Mouse (Mus musculus) olfactory bulb, adult 2 months (tissue): ENCODE data around the gene Wdr17. TPM values are rescaled to one million over a fixed set of nuclear protein-coding genes. Genes with fewer than 3 reads are reported as not detected.
"Not testable (repeated sequence)": the region's sequence is repeated elsewhere in the genome, so short reads cannot be mapped to it uniquely, and the experiment has no call there.

Experiments
- H3K27ac ChIP-seq: fragments of 200-500 bp; 2 replicates; pipeline ENCODE4 v1.5.1; 2012; ENCODE audit warnings: low read depth, low read length; ENCODE audit not compliant: insufficient read depth
- H3K4me1 ChIP-seq: fragments of 200-500 bp; 2 replicates; pipeline ENCODE4 v1.6.1; 2012; ENCODE audit warnings: low read length; ENCODE audit not compliant: control insufficient read depth, insufficient read depth
- H3K4me3 ChIP-seq: fragments of 200-500 bp; 2 replicates; pipeline ENCODE4 v1.5.1; 2012; ENCODE audit warnings: mild to moderate bottlenecking, low read depth, low read length, moderate library complexity; ENCODE audit not compliant: insufficient read depth
- CTCF ChIP-seq: fragments of 200-500 bp; IDR thresholded peaks from 2 replicates; pipeline ENCODE4 v1.5.1; 2012; ENCODE audit warnings: low read depth, mild to moderate bottlenecking, low read length, moderate library complexity; ENCODE audit not compliant: insufficient read depth
- POLR2A ChIP-seq: fragments of 200-500 bp; IDR thresholded peaks from 2 replicates; pipeline ENCODE4 v1.6.1; 2012; ENCODE audit warnings: mild to moderate bottlenecking, low read depth, low read length, moderate library complexity; ENCODE audit not compliant: insufficient read depth
- WGBS: fragments of 180-500 bp; shearing (Covaris S2); methylation state at CpG from one replicate; pipeline ENCODE4 v1.1.7; 2018; 5-methylcytosine and 5-hydroxymethylcytosine counted together
- polyA plus RNA-seq: library from polyadenylated mRNA; stranded (reverse); fragments of >200 nt; gene quantifications from 2 replicates; pipeline ENCODE4 v1.2.4, GENCODE M21; 2012; ENCODE audit warnings: low replicate concordance; ENCODE audit not compliant: missing spikeins, insufficient read depth, insufficient read length

Gene Wdr17
- polyA plus RNA-seq, 1 experiment = not detected

DNA sequence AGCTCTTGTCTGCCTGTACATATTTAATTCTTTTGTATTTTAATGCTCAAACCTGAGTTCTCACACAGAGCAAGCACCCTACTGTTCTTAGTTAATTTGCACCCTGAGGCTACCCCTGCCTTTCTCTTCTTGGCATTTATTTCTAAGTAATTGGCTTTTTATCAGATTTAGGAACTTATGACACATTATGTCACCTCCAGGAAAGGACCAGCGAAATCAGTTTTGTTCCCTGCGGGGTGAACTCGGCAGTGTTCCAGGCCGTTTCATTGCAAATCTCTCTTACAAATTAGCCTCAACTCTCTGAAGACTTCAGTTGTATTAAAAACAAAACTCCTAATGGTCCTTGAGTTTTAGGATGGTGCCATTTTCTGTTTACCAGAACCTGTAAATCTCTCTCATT lies 248.3 kb downstream of the Wdr17 start:
- TF ChIP-seq CTCF (no peak), POLR2A (no peak)
- H3K27ac ChIP-seq = no peak overlapping the region
- H3K4me1 ChIP-seq = no peaks in the 10 kb centered on the region
- WGBS = 64% methylated on average over 4 of the region's 4 CpGs
- no peak overlapping the region for H3K4me3 ChIP-seq

DNA sequence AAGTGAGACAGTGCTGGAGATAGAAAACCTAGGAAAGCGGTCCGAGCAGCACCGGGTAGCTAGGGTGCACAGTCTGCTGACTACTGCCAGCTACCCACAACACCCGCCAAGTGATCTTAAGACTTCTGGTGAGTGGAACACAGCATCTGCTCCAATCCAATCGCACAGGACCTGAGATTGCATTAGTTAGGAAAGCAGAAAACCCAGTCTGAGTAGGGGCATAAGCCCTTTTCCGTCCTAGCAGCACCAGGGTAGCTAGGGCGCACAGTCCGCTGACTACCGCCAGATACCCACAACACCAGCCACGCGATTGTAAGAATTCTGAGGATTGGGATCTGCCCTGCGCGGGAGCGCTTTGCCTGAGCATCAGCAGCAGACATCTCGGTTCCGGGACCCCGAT lies 270.3 kb downstream of the Wdr17 start:
- H3K27ac ChIP-seq, H3K4me3 ChIP-seq, H3K4me1 ChIP-seq: not testable (repeated sequence)
- WGBS = 94% methylated on average over 17 of the region's 17 CpGs

DNA sequence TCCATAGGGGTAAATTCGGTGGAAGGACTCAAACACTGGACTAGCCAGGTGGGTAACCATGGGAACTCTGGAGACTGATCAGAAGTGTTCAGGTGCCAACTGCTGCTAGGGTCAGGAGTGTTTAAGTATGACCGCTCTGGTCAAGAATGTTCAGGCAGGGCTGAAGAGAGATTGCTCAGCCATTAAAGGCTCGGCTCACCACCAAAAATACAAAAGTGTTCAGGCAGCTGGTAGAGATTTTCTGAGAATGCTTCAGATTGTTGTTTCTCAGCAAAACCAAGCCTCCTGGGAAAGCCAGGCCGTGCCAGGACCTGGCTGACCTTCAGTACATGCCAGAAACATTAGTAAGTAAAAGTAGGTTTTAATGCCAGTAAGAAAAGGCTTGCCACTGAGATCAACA lies 276.7 kb downstream of the Wdr17 start:
- Histone ChIP-seq H3K4me1 (no peaks in the 10 kb centered on the region), H3K4me3 (no peak overlapping the region), H3K27ac (no peak overlapping the region)
- TF ChIP-seq CTCF (no peak), POLR2A (no peak)
- WGBS = 48% methylated on average over 4 of the region's 4 CpGs

DNA sequence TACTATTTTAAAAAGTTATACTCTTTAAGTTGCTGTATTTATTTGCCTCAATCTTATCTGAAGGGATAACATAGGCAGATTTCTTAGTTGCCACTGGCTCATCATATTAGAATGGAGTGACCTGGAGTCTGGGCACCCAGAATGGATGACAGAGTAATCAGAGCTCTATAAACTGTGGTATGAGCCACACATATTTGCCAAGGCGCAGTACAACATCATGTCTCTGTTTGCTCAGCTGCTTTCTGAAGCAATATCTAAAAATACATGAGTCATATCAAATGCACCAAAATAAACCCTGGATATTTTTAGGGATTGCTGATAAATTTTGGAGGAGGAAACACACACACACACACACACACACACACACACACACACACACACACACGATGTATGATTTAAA lies 277.6 kb downstream of the Wdr17 start:
- WGBS = 62% methylated on average over 2 of the region's 2 CpGs

DNA sequence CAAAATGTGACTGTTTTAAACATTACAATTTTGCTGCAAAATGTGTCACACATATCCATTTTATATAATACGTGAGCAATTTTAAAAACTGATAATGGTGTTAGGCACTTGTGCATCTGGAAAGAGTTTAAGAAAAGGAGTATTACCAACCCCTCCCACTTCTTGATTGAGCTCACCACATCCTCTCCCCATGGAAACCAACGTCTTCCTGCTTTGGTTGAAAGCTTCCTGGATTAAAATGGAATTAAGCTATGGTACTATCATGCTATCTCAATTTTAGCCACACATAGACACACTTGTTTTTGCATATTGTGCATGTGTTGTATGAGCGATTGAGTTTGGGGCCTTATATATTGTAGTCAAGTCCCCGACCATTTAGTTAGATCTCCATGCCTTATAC lies 283.5 kb downstream of the Wdr17 start:
- H3K4me3 ChIP-seq = no peak overlapping the region
- 82% methylated on average over 4 of the region's 4 CpGs for WGBS
- H3K27ac ChIP-seq = no peak overlapping the region
- peaks cover 5% of the 10 kb centered on the region for H3K4me1 ChIP-seq
- TF ChIP-seq CTCF = no peak
- TF ChIP-seq POLR2A = no peak

More for the DNA sequence above, 277.6 kb downstream of the Wdr17 start:
- H3K4me3 ChIP-seq = no peak overlapping the region
- TF ChIP-seq POLR2A = no peak
- no peak for TF ChIP-seq CTCF
- no peak overlapping the region for H3K27ac ChIP-seq
- H3K4me1 ChIP-seq = no peaks in the 10 kb centered on the region

DNA sequence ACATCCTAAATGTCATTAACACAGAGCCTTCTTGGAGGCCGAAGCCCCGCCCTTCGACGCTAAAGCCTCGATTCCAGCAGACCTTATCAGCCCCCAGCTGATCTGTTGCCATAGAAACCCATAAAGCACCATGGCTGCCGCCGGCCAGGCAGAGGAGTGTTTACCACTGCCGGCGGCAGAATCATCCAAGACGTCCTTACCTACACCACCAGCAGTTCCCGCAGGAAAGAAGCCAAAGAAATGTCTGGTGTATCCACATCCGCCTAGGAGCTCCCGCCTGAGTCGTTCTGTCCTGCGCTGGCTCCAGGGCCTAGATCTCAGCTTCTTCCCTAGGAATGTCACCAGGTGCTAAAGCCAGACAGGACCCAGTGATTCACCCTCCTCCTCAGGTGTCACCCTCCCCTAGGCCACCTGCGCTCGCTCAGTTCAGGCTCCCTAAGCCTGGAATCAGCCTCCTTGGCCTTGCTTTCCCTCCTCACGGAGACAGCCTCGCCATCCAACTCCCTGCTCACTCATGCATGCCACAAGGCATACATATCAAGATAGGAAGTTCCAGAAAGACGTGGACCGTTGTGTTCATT lies 286.2 kb downstream of the Wdr17 start, which contains the start of gene Spata4:
TSS of gene Spata4 (plus strand) at position 111 of the 581 bp plus-strand sequence.
- 15% methylated on average over 21 of the region's 21 CpGs for WGBS
- H3K4me3 ChIP-seq = peak within 1 kb of the TSS; percentile 10
- H3K4me1 ChIP-seq = peaks cover 8% of the 10 kb centered on the region
- H3K27ac ChIP-seq = no peak within 1 kb of the TSS
- no peak for TF ChIP-seq POLR2A
- no peak for TF ChIP-seq CTCF

DNA sequence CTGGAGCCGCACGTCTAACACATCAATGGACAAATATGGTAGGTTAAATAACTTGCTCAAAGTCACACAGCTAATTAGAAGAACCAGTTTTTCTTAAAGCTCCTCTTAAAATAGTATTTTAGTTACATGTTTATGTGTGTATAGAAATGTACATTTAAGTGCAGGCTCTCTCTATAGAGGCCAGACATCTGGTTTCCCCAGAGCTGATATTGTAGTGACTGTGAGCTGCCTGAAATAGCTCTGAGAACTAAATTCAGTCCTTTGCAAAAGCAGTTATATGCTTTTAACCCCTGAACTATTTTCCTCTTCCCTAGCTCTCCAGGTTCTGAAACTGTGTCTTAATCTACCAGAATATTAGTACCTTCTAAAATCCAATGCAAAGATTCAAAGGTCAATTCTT lies 289.6 kb downstream of the Wdr17 start:
- no peak overlapping the region for H3K27ac ChIP-seq
- peaks cover 11% of the 10 kb centered on the region for H3K4me1 ChIP-seq
- TF ChIP-seq POLR2A = no peak
- no peak for TF ChIP-seq CTCF
- WGBS = 53% methylated on average over 2 of the region's 2 CpGs
- no peak overlapping the region for H3K4me3 ChIP-seq

DNA sequence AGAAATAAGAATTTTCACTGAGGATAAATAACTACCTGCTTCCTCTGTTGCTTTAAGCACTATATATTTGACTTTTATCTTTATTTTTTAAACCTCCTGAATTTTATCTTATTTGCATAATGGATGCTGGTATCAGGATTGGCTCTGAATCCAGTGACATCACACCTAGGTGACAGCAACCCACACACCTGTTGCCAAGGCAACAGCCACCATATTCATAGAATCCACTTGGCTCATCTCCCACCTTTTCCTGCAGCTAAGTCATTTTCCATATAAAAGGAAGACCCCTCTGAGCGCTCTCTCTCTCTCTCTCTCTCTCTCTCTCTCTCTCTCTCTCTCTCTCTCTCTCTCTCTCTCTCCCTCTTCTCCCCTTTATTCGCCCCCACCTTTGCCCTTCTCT lies 290.0 kb downstream of the Wdr17 start:
- Histone ChIP-seq H3K4me1 (peaks cover 11% of the 10 kb centered on the region), H3K27ac (no peak overlapping the region), H3K4me3 (no peak overlapping the region)
- WGBS = 81% methylated on average over 2 of the region's 2 CpGs
- TF ChIP-seq POLR2A = no peak
- TF ChIP-seq CTCF = no peak

DNA sequence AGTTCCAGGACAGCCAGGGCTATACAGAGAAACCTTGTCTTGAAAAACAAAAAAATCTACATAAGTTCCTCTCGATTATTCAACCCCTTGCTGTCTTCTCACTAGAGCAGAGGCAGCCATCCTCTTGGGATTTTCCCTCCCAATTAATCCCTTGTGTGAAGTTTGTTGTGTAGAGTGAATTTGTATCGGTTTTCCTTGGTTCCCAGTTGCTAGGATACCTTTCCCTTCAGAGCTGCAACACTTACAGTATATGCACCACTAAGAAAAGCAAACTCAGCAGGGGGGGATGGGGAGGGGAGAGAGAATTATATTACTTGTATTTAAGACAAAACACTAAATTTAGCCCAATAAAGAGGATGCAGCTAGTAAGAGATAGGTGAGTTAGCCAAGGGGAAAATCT lies 290.9 kb downstream of the Wdr17 start:
- Histone ChIP-seq H3K27ac (no peak overlapping the region), H3K4me1 (peaks cover 11% of the 10 kb centered on the region), H3K4me3 (no peak overlapping the region)
- 27% methylated on average over 2 of the region's 2 CpGs for WGBS
- no peak for TF ChIP-seq CTCF
- TF ChIP-seq POLR2A = no peak

DNA sequence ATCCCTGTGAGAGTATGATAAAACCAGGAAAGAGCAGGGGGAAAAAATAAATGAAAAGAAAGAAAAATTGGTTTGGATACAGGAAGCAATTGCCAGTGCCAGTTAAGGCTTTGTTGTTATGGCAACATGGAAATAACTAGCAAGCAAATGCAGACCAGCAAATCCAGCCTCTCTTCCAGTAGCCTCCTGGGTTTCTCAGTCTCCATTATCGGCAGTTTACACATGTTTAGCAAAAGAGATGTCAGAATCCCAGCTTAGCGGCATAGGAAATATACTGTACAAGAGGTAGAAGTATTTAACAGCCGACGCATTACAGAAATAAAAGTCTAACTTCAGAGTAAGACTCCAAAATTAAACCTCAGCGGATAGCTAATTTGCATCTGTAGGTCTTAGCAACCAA lies 292.4 kb downstream of the Wdr17 start:
- WGBS = 16% methylated on average over 5 of the region's 5 CpGs
- Histone ChIP-seq H3K4me3 (no peak overlapping the region), H3K4me1 (peaks cover 6% of the 10 kb centered on the region), H3K27ac (no peak overlapping the region)
- TF ChIP-seq POLR2A = no peak
- TF ChIP-seq CTCF = no peak
